Mouse (Mus musculus): ENCODE results near the gene 4930539E08Rik. TPM values are rescaled to one million over a fixed set of nuclear protein-coding genes. Genes with fewer than 3 reads are reported as not detected.

The 4930539E08Rik gene
- polyA plus RNA-seq, 1 experiment: 31.1 TPM

- 77% methylated on average over 18 of the region's 18 CpGs for WGBS
- DNase-seq (ENCODE audit: low read depth, low spot score): no peak
Observed at GRCm38 (mm10) chr17:28931436-28932211, 16.5 kb upstream of the 4930539E08Rik start.

- DNase-seq (ENCODE audit: low read depth, low spot score): peak; percentile 84
- WGBS: 5% methylated on average over 14 of the region's 14 CpGs
Observed at GRCm38 (mm10) chr17:28930392-28931074, 15.4 kb upstream of the 4930539E08Rik start.

- 49% methylated on average over 4 of the region's 4 CpGs for WGBS
- DNase-seq (ENCODE audit: low read depth, low spot score): no peak
Observed at GRCm38 (mm10) chr17:28929369-28929768, 14.2 kb upstream of the 4930539E08Rik start.

- peak; percentile 52 for DNase-seq (ENCODE audit: low read depth, low spot score)
Observed at GRCm38 (mm10) chr17:28928004-28928403, 12.9 kb upstream of the 4930539E08Rik start.

GRCm38 (mm10) chr17:28926866-28927635 lies 11.9 kb upstream of the 4930539E08Rik start:
- no peak for DNase-seq (ENCODE audit: low read depth, low spot score)
- 37% methylated on average over 15 of the region's 15 CpGs for WGBS

More at GRCm38 (mm10) chr17:28928004-28928403, 12.9 kb upstream of the 4930539E08Rik start:
- WGBS: 20% methylated on average over 9 of the region's 9 CpGs

GRCm38 (mm10) chr17:28926380-28926779 lies 11.3 kb upstream of the 4930539E08Rik start:
- 19% methylated on average over 13 of the region's 13 CpGs for WGBS
- peak; percentile 53 for DNase-seq (ENCODE audit: low read depth, low spot score)

GRCm38 (mm10) chr17:28924957-28925595 lies 10.0 kb upstream of the 4930539E08Rik start:
- DNase-seq (ENCODE audit: low read depth, low spot score): no peak
- WGBS: 81% methylated on average over 8 of the region's 8 CpGs

- DNase-seq (ENCODE audit: low read depth, low spot score): no peak
- WGBS: 56% methylated on average over 6 of the region's 6 CpGs
Observed at GRCm38 (mm10) chr17:28922096-28922495, 7.0 kb upstream of the 4930539E08Rik start.

- WGBS: 82% methylated on average over 8 of the region's 8 CpGs
- no peak for DNase-seq (ENCODE audit: low read depth, low spot score)
Observed at GRCm38 (mm10) chr17:28921086-28921485, 6.0 kb upstream of the 4930539E08Rik start.

GRCm38 (mm10) chr17:28916520-28916919 lies 1.4 kb upstream of the 4930539E08Rik start:
- DNase-seq (ENCODE audit: low read depth, low spot score): no peak
- 90% methylated on average over 1 of the region's 1 CpGs for WGBS

GRCm38 (mm10) chr17:28913940-28914339 lies 1.2 kb downstream of the 4930539E08Rik start:
- WGBS: 31% methylated on average over 6 of the region's 6 CpGs
- DNase-seq (ENCODE audit: low read depth, low spot score): no peak

- WGBS: 12% methylated on average over 5 of the region's 5 CpGs
- peak; percentile 92 for DNase-seq (ENCODE audit: low read depth, low spot score)
Observed at GRCm38 (mm10) chr17:28913200-28913599, 1.9 kb downstream of the 4930539E08Rik start.

- 43% methylated on average over 7 of the region's 7 CpGs for WGBS
- DNase-seq (ENCODE audit: low read depth, low spot score): no peak
Observed at GRCm38 (mm10) chr17:28910139-28910538, 5.0 kb downstream of the 4930539E08Rik start.

GRCm38 (mm10) chr17:28909252-28909941 lies 5.7 kb downstream of the 4930539E08Rik start:
- WGBS: 32% methylated on average over 29 of the region's 29 CpGs
- DNase-seq (ENCODE audit: low read depth, low spot score): no peak

GRCm38 (mm10) chr17:28907959-28908358 lies 7.2 kb downstream of the 4930539E08Rik start:
- no peak for DNase-seq (ENCODE audit: low read depth, low spot score)
- WGBS: 64% methylated on average over 7 of the region's 7 CpGs

GRCm38 (mm10) chr17:28905377-28905916 lies 9.7 kb downstream of the 4930539E08Rik start:
- 83% methylated on average over 13 of the region's 13 CpGs for WGBS
- DNase-seq (ENCODE audit: low read depth, low spot score): no peak

GRCm38 (mm10) chr17:28904546-28905376 lies 10.4 kb downstream of the 4930539E08Rik start:
- 34% methylated on average over 23 of the region's 23 CpGs for WGBS
- DNase-seq (ENCODE audit: low read depth, low spot score): no peak

GRCm38 (mm10) chr17:28901559-28901958 lies 13.6 kb downstream of the 4930539E08Rik start:
- DNase-seq (ENCODE audit: low read depth, low spot score): no peak
- WGBS: 67% methylated on average over 4 of the region's 4 CpGs
